Mouse (Mus musculus) kidney, postnatal 0 days (tissue): Measurements from ENCODE around the gene Nsf. TPM values are rescaled to one million over a fixed set of nuclear protein-coding genes. Genes with fewer than 3 reads are reported as not detected.
"Not testable (repeated sequence)": the region's sequence is repeated elsewhere in the genome, so short reads cannot be mapped to it uniquely, and the experiment has no call there.

ENCODE experiments used
- ATAC-seq: fragments of 200-750 bp; cut with Nextera tagmentation; replicated peaks from 2 replicates; pipeline ENCODE4 v1.8.0; 2017; ENCODE audit warnings: low read depth, moderate number of reproducible peaks, moderate TSS enrichment, moderate library complexity; ENCODE audit not compliant: low FRiP score
- DNase-seq: peaks from one replicate; pipeline ENCODE4 v3.0.0-alpha.2; 2016; ENCODE audit warnings: low spot score
- H3K27ac ChIP-seq: fragments of 300-500 bp; sonication (generic); 2 replicates; pipeline ENCODE4 v1.5.1; 2014; ENCODE audit warnings: mild to moderate bottlenecking
- H3K27me3 ChIP-seq: fragments of 300-500 bp; sonication (generic); 2 replicates; pipeline ENCODE4 v1.6.1; 2014; ENCODE audit warnings: low read length, mixed read lengths; ENCODE audit not compliant: insufficient read depth
- H3K36me3 ChIP-seq: fragments of 300-500 bp; sonication (generic); 2 replicates; pipeline ENCODE4 v1.6.1; 2014; ENCODE audit warnings: low read length, mixed read lengths; ENCODE audit not compliant: insufficient read depth
- H3K4me1 ChIP-seq: fragments of 300-500 bp; sonication (generic); replicated peaks from 2 replicates; pipeline ENCODE4 v1.6.1; 2014; ENCODE audit warnings: antibody characterized with exemption, low read length, mixed read lengths; ENCODE audit not compliant: insufficient read depth
- H3K4me2 ChIP-seq: fragments of 300-500 bp; sonication (generic); 2 replicates; pipeline ENCODE4 v1.6.1; 2014; ENCODE audit warnings: mild to moderate bottlenecking, low read length, moderate library complexity, mixed read lengths
- H3K4me3 ChIP-seq: fragments of 300-500 bp; sonication (generic); replicated peaks from 2 replicates; pipeline ENCODE4 v1.5.1; 2014; ENCODE audit warnings: low read depth, low read length
- H3K9ac ChIP-seq: fragments of 300-500 bp; sonication (generic); 2 replicates; pipeline ENCODE4 v1.6.1; 2014; ENCODE audit warnings: low read depth, low read length
- H3K9me3 ChIP-seq: fragments of 300-500 bp; sonication (generic); replicated peaks from 2 replicates; pipeline ENCODE4 v1.6.1; 2016; ENCODE audit warnings: low read length, inconsistent platforms, mixed read lengths
- CTCF ChIP-seq: IDR thresholded peaks from 2 replicates; pipeline ENCODE4 v1.5.1; 2016; ENCODE audit warnings: antibody characterized with exemption, low read depth, mild to moderate bottlenecking, moderate library complexity
- WGBS: fragments of 180-500 bp; shearing (Covaris S2); extraction: QIAGEN DNeasy Blood & Tissue Kit; methylation state at CpG from one replicate; pipeline ENCODE4 v1.1.7; 2014; 5-methylcytosine and 5-hydroxymethylcytosine counted together
- polyA plus RNA-seq: library from polyadenylated mRNA; unstranded; fragments of >200 nt; fragmentation: Nextera tagmentation; extraction: Ambion mirVana; gene quantifications from 2 replicates; pipeline ENCODE4 v1.2.1, GENCODE M21; 2015

Nsf gene
- polyA plus RNA-seq, 1 experiment from 2014 or later: 37.1 TPM

GRCm38 (mm10) chr11:103891781-103892180 lies 62.1 kb downstream of the Nsf start:
- no peak for DNase-seq
- no peak for TF ChIP-seq CTCF
- Histone ChIP-seq H3K4me3 (no peak overlapping the region), H3K9me3 (no peaks in the 10 kb centered on the region), H3K36me3 (0 out of 2 replicates have a peak, but pooled peaks cover 4% of the 10 kb centered on the region), H3K4me1 (no peaks in the 10 kb centered on the region), H3K4me2 (no peak overlapping the region), H3K27ac (no peak overlapping the region), H3K27me3 (no peaks in the 10 kb centered on the region), H3K9ac (no peak overlapping the region)
- 85% methylated on average over 10 of the region's 10 CpGs for WGBS
- no peak for ATAC-seq

- Histone ChIP-seq H3K4me2 (no peak overlapping the region), H3K4me3 (no peak overlapping the region), H3K4me1 (no peaks in the 10 kb centered on the region), H3K9ac (no peak overlapping the region), H3K27ac (no peak overlapping the region), H3K9me3 (no peaks in the 10 kb centered on the region), H3K27me3 (no peaks in the 10 kb centered on the region), H3K36me3 (no peaks in the 10 kb centered on the region)
- WGBS: 91% methylated on average over 23 of the region's 23 CpGs
- no peak for DNase-seq
- no peak for TF ChIP-seq CTCF
- ATAC-seq: no peak
Measured at GRCm38 (mm10) chr11:103890337-103891186, 63.3 kb downstream of the Nsf start.

- Histone ChIP-seq H3K27ac (no peak overlapping the region), H3K4me3 (no peak overlapping the region), H3K4me2 (no peak overlapping the region), H3K9ac (no peak overlapping the region), H3K27me3 (no peaks in the 10 kb centered on the region), H3K9me3 (no peaks in the 10 kb centered on the region), H3K4me1 (no peaks in the 10 kb centered on the region), H3K36me3 (0 out of 2 replicates have a peak, but pooled peaks cover 3% of the 10 kb centered on the region)
- TF ChIP-seq CTCF: no peak
- DNase-seq: no peak
- ATAC-seq: no peak
- WGBS: 94% methylated on average over 11 of the region's 11 CpGs
Measured at GRCm38 (mm10) chr11:103887724-103888410, 66.0 kb downstream of the Nsf start.

- ATAC-seq: 0 out of 2 replicates have a peak, but pooled peaks have one; percentile 54
- H3K4me3 ChIP-seq: no peak overlapping the region
- H3K27ac ChIP-seq: no peak overlapping the region
Measured at GRCm38 (mm10) chr11:103884749-103885383, 69.0 kb downstream of the Nsf start.

GRCm38 (mm10) chr11:103883793-103884192 lies 70.1 kb downstream of the Nsf start:
- no peaks in the 10 kb centered on the region for H3K9me3 ChIP-seq
- H3K4me3 ChIP-seq: no peak overlapping the region
- no peaks in the 10 kb centered on the region for H3K27me3 ChIP-seq
- no peak for TF ChIP-seq CTCF
- 90% methylated on average over 10 of the region's 10 CpGs for WGBS
- no peaks in the 10 kb centered on the region for H3K4me1 ChIP-seq
- H3K36me3 ChIP-seq: 0 out of 2 replicates have a peak, but pooled peaks cover 3% of the 10 kb centered on the region
- no peak for ATAC-seq
- H3K9ac ChIP-seq: no peak overlapping the region
- H3K4me2 ChIP-seq: no peak overlapping the region
- H3K27ac ChIP-seq: no peak overlapping the region
- DNase-seq: no peak

More at GRCm38 (mm10) chr11:103884749-103885383, 69.0 kb downstream of the Nsf start:
- no peaks in the 10 kb centered on the region for H3K27me3 ChIP-seq
- H3K9me3 ChIP-seq: no peaks in the 10 kb centered on the region
- H3K4me1 ChIP-seq: no peaks in the 10 kb centered on the region
- 16% methylated on average over 13 of the region's 13 CpGs for WGBS
- peak; percentile 81 for DNase-seq
- TF ChIP-seq CTCF: no peak
- peak overlapping the region; percentile 14; the same call in 1 of the 2 replicates for H3K4me2 ChIP-seq
- no peak overlapping the region for H3K9ac ChIP-seq
- H3K36me3 ChIP-seq: 0 out of 2 replicates have a peak, but pooled peaks cover 3% of the 10 kb centered on the region

GRCm38 (mm10) chr11:103879476-103879875 lies 74.4 kb downstream of the Nsf start:
- not testable (repeated sequence) for DNase-seq, H3K9ac ChIP-seq, H3K4me2 ChIP-seq, H3K9me3 ChIP-seq, H3K27me3 ChIP-seq, H3K27ac ChIP-seq, ATAC-seq, H3K36me3 ChIP-seq, H3K4me1 ChIP-seq, H3K4me3 ChIP-seq
- WGBS: 95% methylated on average over 7 of the region's 8 CpGs
